Mouse (Mus musculus) lung, postnatal 36 days (tissue): ENCODE data around the gene A430078G23Rik.

Experiments used
- DNase-seq: peaks from one replicate; pipeline ENCODE4 v3.0.0; 2022; ENCODE audit warnings: mixed read lengths

A430078G23Rik gene

GRCm38 (mm10) chr8:3414639-3415190, 61.5 kb downstream of the A430078G23Rik start:
- DNase-seq, result no peak

- no peak for DNase-seq
These were observed 62.0 kb downstream of the A430078G23Rik start for GRCm38 (mm10) chr8:3415259-3415658.

GRCm38 (mm10) chr8:3415661-3416060, 62.4 kb downstream of the A430078G23Rik start:
- DNase-seq, result no peak

GRCm38 (mm10) chr8:3416846-3417245, 63.6 kb downstream of the A430078G23Rik start:
- DNase-seq, result no peak

- no peak for DNase-seq
These were observed 64.2 kb downstream of the A430078G23Rik start for GRCm38 (mm10) chr8:3417455-3417854.

GRCm38 (mm10) chr8:3418101-3418500, 64.9 kb downstream of the A430078G23Rik start:
- peak; percentile 63 for DNase-seq

GRCm38 (mm10) chr8:3420105-3420706, 67.0 kb downstream of the A430078G23Rik start:
- no peak for DNase-seq

GRCm38 (mm10) chr8:3421507-3421906, 68.3 kb downstream of the A430078G23Rik start:
- DNase-seq, result no peak

- DNase-seq, result peak; percentile 46
These were observed 72.0 kb downstream of the A430078G23Rik start for GRCm38 (mm10) chr8:3425217-3425616.

- DNase-seq, result peak; percentile 36
These were observed 73.0 kb downstream of the A430078G23Rik start for GRCm38 (mm10) chr8:3426211-3426610.

- DNase-seq, result no peak
These were observed 75.2 kb downstream of the A430078G23Rik start for GRCm38 (mm10) chr8:3428426-3428825.

- DNase-seq, result peak; percentile 78
These were observed 76.8 kb downstream of the A430078G23Rik start for GRCm38 (mm10) chr8:3429966-3430365.

- DNase-seq, result no peak
These were observed 77.9 kb downstream of the A430078G23Rik start for GRCm38 (mm10) chr8:3431113-3431512.

- no peak for DNase-seq
These were observed 83.3 kb downstream of the A430078G23Rik start for GRCm38 (mm10) chr8:3436492-3436891.

- DNase-seq, result no peak
These were observed 86.3 kb downstream of the A430078G23Rik start for GRCm38 (mm10) chr8:3439510-3439909.
